Mouse (Mus musculus) heart, embryonic 14.5 days (tissue): ENCODE results near the gene Unc45a. TPM values are rescaled to one million over a fixed set of nuclear protein-coding genes. Genes with fewer than 3 reads are reported as not detected.

Experiments
- ATAC-seq: fragments of 200-750 bp; cut with Nextera tagmentation; 2 replicates; pipeline ENCODE4 v1.8.0; 2017; ENCODE audit warnings: low read depth, moderate TSS enrichment; ENCODE audit not compliant: insufficient number of reproducible peaks, insufficient read depth, low FRiP score
- H3K27ac ChIP-seq, 2 experiments: fragments of 200-500 bp in 1 of 2; fragments of 300-500 bp in 1 of 2; sonication (generic) in 1 of 2; replicated peaks in 1 of 2; 2 replicates each; pipeline ENCODE4 v1.5.1; 2012 to 2014; ENCODE audit warnings: low read depth in 2 of 2, low read length in 2 of 2, control low read depth in 1 of 2, mild to moderate bottlenecking in 1 of 2, mixed read lengths in 1 of 2; ENCODE audit not compliant: control insufficient read depth in 1 of 2, insufficient read depth in 1 of 2
- H3K27me3 ChIP-seq: fragments of 300-500 bp; sonication (generic); 2 replicates; pipeline ENCODE4 v1.6.1; 2014; ENCODE audit warnings: mild to moderate bottlenecking, low read length, control low read depth; ENCODE audit not compliant: control insufficient read depth, insufficient read depth
- H3K36me3 ChIP-seq: fragments of 300-500 bp; sonication (generic); 2 replicates; pipeline ENCODE4 v1.6.1; 2014; ENCODE audit warnings: mild to moderate bottlenecking, control low read depth, low read length, mixed read lengths; ENCODE audit not compliant: control insufficient read depth, insufficient read depth
- H3K4me1 ChIP-seq, 2 experiments: fragments of 200-500 bp in 1 of 2; fragments of 300-500 bp in 1 of 2; sonication (generic) in 1 of 2; 2 replicates each; pipeline ENCODE4 v1.6.1; 2012 to 2014; ENCODE audit warnings: low read length in 2 of 2, control low read depth in 1 of 2, mixed read lengths in 1 of 2; ENCODE audit not compliant: control insufficient read depth in 2 of 2, insufficient read depth in 2 of 2
- H3K4me2 ChIP-seq: fragments of 300-500 bp; sonication (generic); 2 replicates; pipeline ENCODE4 v1.6.1; 2014; ENCODE audit warnings: mild to moderate bottlenecking, low read length
- H3K4me3 ChIP-seq, 2 experiments: fragments of 200-500 bp in 1 of 2; fragments of 300-500 bp in 1 of 2; sonication (generic) in 1 of 2; 2 replicates each; pipeline ENCODE4 v1.5.1; 2012 to 2014; ENCODE audit warnings: low read length in 2 of 2, mild to moderate bottlenecking in 2 of 2, control low read depth in 1 of 2, low read depth in 1 of 2, moderate library complexity in 1 of 2; ENCODE audit not compliant: control insufficient read depth in 1 of 2, insufficient read depth in 1 of 2
- H3K9ac ChIP-seq: fragments of 300-500 bp; sonication (generic); 2 replicates; pipeline ENCODE4 v1.6.1; 2014; ENCODE audit warnings: mild to moderate bottlenecking, low read length
- H3K9me3 ChIP-seq: fragments of 300-500 bp; sonication (generic); 2 replicates; pipeline ENCODE4 v1.6.1; 2016; ENCODE audit warnings: low read length, control low read depth; ENCODE audit not compliant: control insufficient read depth
- WGBS: fragments of 180-500 bp; shearing (Covaris S2); extraction: QIAGEN DNeasy Blood & Tissue Kit; methylation state at CpG from one replicate; pipeline ENCODE4 v1.1.7; 2014; 5-methylcytosine and 5-hydroxymethylcytosine counted together
- polyA plus RNA-seq: library from polyadenylated mRNA; unstranded; fragments of >200 nt; fragmentation: Nextera tagmentation; extraction: Ambion mirVana; gene quantifications from 2 replicates; pipeline ENCODE4 v1.2.1, GENCODE M21; 2014

The Unc45a gene
- polyA plus RNA-seq, 1 experiment from 2014 or later: 12.0 TPM

DNA sequence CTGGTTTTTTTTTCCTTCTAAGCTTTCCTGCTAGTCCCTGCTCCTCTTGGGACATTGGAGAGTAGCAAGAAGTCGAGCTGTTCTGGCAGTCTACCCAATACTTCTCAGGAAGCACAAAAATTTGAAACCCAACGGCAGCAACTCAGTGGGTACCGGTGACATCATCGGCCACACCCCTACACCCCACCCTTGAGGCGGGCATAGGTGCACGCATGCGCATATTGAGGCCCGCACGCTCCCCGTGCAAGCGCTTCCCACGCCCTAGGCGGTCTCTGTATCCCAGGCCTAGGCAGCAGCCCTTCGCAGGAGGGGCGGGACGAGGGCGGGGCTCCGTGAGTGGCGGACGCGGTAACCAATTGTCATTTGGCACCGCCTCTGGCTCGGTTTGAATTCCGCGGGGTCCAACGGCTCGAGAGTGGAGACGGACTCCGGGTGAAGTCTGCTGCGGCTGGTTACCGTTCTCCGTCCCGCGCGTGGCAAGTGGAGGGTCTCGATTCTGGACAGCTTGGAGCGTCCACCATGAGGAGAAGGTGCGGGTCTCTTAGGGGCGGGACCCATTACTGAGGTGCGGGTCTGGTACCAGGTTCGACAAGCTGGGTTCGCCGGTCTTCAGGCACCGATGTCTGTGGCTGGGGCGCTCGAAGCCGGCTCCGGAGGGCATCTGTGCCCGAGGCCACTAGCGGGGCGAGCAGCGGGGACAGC is 46.6 kb downstream of the Unc45a start, which contains the start of gene Prc1:
Prc1 (plus strand) TSS at position 389 of the 702 bp plus-strand sequence.
- Histone ChIP-seq H3K27ac (peak within 1 kb of the TSS; percentile 74 to 88), H3K36me3 (peaks cover 26% of the 10 kb centered on the region), H3K4me3 (peak within 1 kb of the TSS; percentile 89 to 90), H3K4me2 (peak within 1 kb of the TSS; percentile 77), H3K4me1 (peaks cover 5 to 22% of the 10 kb centered on the region in 2 experiments), H3K9me3 (no peaks in the 10 kb centered on the region), H3K9ac (peak within 1 kb of the TSS; percentile 91), H3K27me3 (no peaks in the 10 kb centered on the region)
- WGBS: under 1% methylated on average over 52 of the region's 52 CpGs
- ATAC-seq: peak; percentile 100

DNA sequence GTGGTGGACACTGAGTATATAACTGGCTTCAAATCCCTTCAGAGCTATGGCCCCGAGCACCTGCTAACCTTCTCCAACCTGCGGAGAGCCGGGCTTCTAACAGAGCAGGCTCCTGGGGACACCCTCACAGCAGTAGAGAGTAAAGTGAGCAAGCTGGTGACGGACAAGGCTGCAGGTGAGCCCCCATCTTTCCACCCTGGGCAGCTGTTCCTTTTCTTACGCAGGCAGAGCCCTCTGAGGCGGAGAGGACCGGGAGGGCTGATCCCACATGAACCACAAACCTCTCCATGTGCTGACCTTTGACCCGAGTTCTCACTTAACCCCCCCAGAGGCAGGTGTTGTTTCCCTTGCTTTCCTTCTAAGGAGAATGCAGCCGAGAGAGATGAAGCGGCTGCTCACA is 53.1 kb downstream of the Unc45a start:
- no peak overlapping the region for H3K27ac ChIP-seq
- ATAC-seq: no peak
- no peaks in the 10 kb centered on the region for H3K27me3 ChIP-seq
- H3K36me3 ChIP-seq: peaks cover 75% of the 10 kb centered on the region
- no peaks in the 10 kb centered on the region for H3K9me3 ChIP-seq
- no peak overlapping the region for H3K4me2 ChIP-seq
- 77% methylated on average over 10 of the region's 10 CpGs for WGBS
- H3K9ac ChIP-seq: no peak overlapping the region
- no peak overlapping the region for H3K4me3 ChIP-seq
- no peaks in the 10 kb centered on the region for H3K4me1 ChIP-seq

DNA sequence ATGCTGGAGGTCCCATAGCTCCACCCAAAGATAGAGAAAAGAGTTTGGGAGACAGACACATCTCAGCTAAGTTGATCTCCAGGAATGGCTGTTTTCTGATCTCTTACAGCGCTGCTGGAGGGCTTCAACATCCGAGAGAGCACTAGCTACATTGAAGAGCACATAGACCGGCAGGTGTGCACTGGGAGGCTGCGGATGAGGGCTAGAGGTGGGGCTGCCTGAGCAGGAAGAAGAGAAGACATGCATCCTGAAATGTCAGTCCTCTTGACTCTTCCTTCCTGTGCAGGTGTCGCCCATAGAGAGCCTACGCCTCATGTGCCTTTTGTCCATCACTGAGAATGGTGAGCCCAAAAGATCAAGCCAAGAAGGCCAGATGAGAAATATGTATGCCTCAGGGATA is 55.1 kb downstream of the Unc45a start:
- H3K27me3 ChIP-seq: no peaks in the 10 kb centered on the region
- H3K27ac ChIP-seq: no peak overlapping the region
- H3K4me2 ChIP-seq: no peak overlapping the region
- H3K9me3 ChIP-seq: no peaks in the 10 kb centered on the region
- ATAC-seq: no peak
- peaks cover 83% of the 10 kb centered on the region for H3K36me3 ChIP-seq
- 92% methylated on average over 6 of the region's 6 CpGs for WGBS
- H3K9ac ChIP-seq: no peak overlapping the region
- no peak overlapping the region for H3K4me3 ChIP-seq
- no peaks in the 10 kb centered on the region for H3K4me1 ChIP-seq

DNA sequence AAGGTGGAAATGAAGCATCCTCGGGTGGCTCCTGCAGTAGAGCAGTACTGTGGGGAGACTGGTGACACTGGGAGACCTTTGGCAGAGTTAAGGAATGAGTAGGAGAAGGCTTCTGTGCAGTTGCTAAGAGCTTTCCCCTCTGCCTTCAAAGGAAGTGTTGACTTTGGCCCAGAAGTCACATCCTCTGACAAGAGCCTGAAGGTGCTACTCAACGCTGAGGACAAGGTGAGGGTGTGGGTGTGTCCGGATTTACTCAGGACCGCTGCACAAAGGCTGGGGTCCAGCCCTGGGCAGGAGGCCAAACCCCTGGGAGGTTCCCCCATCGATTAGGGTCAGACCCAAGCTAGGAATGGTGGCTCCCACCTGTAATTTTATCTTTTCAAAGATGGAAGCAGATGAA is 56.4 kb downstream of the Unc45a start:
- no peak for ATAC-seq
- H3K4me3 ChIP-seq: no peak overlapping the region
- 75% methylated on average over 5 of the region's 5 CpGs for WGBS
- H3K27ac ChIP-seq: 0 out of 4 replicates have a peak overlapping the region, but pooled peaks of 1 of the 2 experiments have one; percentile 20
- H3K9ac ChIP-seq: no peak overlapping the region
- H3K4me2 ChIP-seq: no peak overlapping the region
- H3K9me3 ChIP-seq: no peaks in the 10 kb centered on the region
- peaks cover 85% of the 10 kb centered on the region for H3K36me3 ChIP-seq
- H3K27me3 ChIP-seq: no peaks in the 10 kb centered on the region
- H3K4me1 ChIP-seq: no peaks in the 10 kb centered on the region

DNA sequence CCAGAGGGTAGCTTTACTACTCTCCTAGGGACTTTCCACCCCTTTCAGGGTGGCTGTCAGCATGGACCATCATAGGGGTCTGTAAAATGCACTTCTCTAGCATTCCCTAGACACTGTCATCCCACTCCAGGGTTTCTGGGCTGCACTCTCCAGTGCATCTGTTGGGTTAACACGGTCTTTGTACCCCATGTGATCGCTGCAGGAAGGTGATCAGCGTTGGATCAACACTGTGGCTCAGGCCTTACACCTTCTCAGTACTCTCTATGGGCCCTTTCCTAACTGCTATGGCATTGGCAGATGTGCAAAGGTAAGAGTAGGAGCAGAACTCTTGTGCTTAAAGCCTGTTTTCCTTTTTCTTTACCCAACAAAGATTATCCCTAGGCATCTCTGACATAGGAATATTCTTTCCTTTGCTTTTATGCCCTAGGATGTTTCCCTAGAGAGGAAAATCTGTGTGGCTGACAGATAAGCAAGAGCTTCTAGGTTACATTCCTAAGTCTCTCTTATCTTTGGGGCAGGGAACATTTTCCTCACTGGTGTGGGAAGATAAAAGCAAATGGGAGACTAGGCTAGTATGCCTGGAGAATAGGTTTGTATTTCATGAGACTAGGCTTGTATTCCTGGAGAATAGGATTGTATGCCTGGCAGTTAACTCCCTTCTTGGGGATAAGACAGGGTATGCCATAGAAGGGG is 57.4 kb downstream of the Unc45a start:
- Histone ChIP-seq H3K4me1 (no peaks in the 10 kb centered on the region), H3K36me3 (peaks cover 90% of the 10 kb centered on the region), H3K4me2 (no peak overlapping the region), H3K9ac (no peak overlapping the region), H3K4me3 (no peak overlapping the region), H3K27me3 (no peaks in the 10 kb centered on the region), H3K27ac (peak overlapping the region; percentile 11 to 37; a peak in 1 of 4 replicates), H3K9me3 (no peaks in the 10 kb centered on the region)
- ATAC-seq: no peak
- 49% methylated on average over 3 of the region's 3 CpGs for WGBS

DNA sequence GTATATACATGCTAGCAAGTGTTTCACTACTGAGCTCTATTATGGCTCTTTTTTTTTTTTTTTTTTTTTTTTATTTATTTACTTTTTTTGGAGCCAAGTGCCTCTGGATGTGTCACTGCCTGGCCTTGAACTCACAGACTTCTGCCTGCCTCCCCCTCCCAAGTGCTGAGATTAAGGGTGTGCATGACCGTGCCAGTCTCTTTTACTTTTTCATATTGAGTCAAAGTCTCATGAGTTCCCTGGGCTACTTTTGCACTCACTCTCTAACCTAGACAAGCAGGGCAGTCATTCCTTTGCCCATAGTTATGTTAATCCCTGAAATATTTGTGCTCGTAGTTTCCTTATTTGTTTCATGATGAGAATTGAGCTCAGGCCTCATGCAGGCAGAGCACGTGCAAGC is 59.2 kb downstream of the Unc45a start:
- H3K4me1 ChIP-seq: no peaks in the 10 kb centered on the region

DNA sequence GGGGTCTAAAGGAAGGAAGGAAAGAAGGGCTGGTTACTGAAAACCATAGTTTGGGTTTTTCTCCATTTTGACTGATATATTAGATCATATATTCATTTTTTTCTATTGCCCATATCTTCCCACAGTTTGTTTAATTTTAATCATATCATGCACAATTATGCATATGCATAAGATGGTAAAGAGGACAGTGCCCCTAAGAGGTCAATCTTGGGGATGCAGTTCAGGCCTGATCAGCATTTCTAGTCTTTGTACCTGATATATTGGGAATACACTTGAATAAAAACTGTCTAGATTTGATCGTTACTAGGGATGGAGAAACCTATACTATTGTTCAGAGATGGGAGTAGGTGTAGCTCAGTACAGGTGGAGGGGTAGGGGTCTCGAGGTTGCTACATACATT is 59.8 kb downstream of the Unc45a start:
- Histone ChIP-seq H3K27me3 (no peaks in the 10 kb centered on the region), H3K4me2 (no peak overlapping the region), H3K9ac (no peak overlapping the region), H3K36me3 (peaks cover 91% of the 10 kb centered on the region), H3K27ac (no peak overlapping the region), H3K9me3 (no peaks in the 10 kb centered on the region), H3K4me3 (no peak overlapping the region), H3K4me1 (no peaks in the 10 kb centered on the region)
- no peak for ATAC-seq
- WGBS: 88% methylated on average over 2 of the region's 2 CpGs

More for the DNA sequence above, 59.2 kb downstream of the Unc45a start:
- peaks cover 91% of the 10 kb centered on the region for H3K36me3 ChIP-seq
- no peaks in the 10 kb centered on the region for H3K27me3 ChIP-seq
- H3K4me2 ChIP-seq: no peak overlapping the region
- H3K9me3 ChIP-seq: no peaks in the 10 kb centered on the region
- no peak overlapping the region for H3K9ac ChIP-seq
- 90% methylated on average over 3 of the region's 3 CpGs for WGBS
- no peak overlapping the region for H3K27ac ChIP-seq
- no peak for ATAC-seq
- H3K4me3 ChIP-seq: no peak overlapping the region
